Mouse (Mus musculus) kidney, embryonic 15.5 days (tissue): ENCODE measurements at regions not wholly inside any gene's neighbourhood (a gene's known extent, or its start where the extent isn't known, plus 50 kb on each side); places are given as distances from the start of the nearest gene placed in this dataset.

ENCODE experiments used
- ATAC-seq: fragments of 200-750 bp; cut with Nextera tagmentation; replicated peaks from 2 replicates; pipeline ENCODE4 v1.8.0; 2017; ENCODE audit warnings: moderate TSS enrichment; ENCODE audit not compliant: low FRiP score
- H3K27ac ChIP-seq: fragments of 300-500 bp; sonication (generic); 2 replicates; pipeline ENCODE4 v1.5.1; 2015; ENCODE audit warnings: mild to moderate bottlenecking, inconsistent platforms
- H3K27me3 ChIP-seq: fragments of 300-500 bp; sonication (generic); 2 replicates; pipeline ENCODE4 v1.6.1; 2015; ENCODE audit warnings: inconsistent platforms
- H3K36me3 ChIP-seq: fragments of 300-500 bp; sonication (generic); 2 replicates; pipeline ENCODE4 v1.6.1; 2015; ENCODE audit warnings: inconsistent platforms
- H3K4me1 ChIP-seq: fragments of 300-500 bp; sonication (generic); 2 replicates; pipeline ENCODE4 v1.6.1; 2015; ENCODE audit warnings: inconsistent platforms
- H3K4me2 ChIP-seq: fragments of 300-500 bp; sonication (generic); 2 replicates; pipeline ENCODE4 v1.6.1; 2015; ENCODE audit warnings: moderate library complexity, mild to moderate bottlenecking, inconsistent platforms
- H3K4me3 ChIP-seq: fragments of 300-500 bp; sonication (generic); replicated peaks from 2 replicates; pipeline ENCODE4 v1.5.1; 2015; ENCODE audit warnings: mild to moderate bottlenecking, inconsistent platforms
- H3K9ac ChIP-seq: fragments of 300-500 bp; sonication (generic); 2 replicates; pipeline ENCODE4 v1.6.1; 2015; ENCODE audit warnings: mild to moderate bottlenecking, inconsistent platforms
- H3K9me3 ChIP-seq: fragments of 300-500 bp; sonication (generic); replicated peaks from 2 replicates; pipeline ENCODE4 v1.6.1; 2016; ENCODE audit warnings: inconsistent platforms
- WGBS: fragments of 180-500 bp; shearing (Covaris S2); methylation state at CpG from one replicate; pipeline ENCODE4 v1.1.7; 2015; ENCODE audit warnings: mixed read lengths; 5-methylcytosine and 5-hydroxymethylcytosine counted together

DNA sequence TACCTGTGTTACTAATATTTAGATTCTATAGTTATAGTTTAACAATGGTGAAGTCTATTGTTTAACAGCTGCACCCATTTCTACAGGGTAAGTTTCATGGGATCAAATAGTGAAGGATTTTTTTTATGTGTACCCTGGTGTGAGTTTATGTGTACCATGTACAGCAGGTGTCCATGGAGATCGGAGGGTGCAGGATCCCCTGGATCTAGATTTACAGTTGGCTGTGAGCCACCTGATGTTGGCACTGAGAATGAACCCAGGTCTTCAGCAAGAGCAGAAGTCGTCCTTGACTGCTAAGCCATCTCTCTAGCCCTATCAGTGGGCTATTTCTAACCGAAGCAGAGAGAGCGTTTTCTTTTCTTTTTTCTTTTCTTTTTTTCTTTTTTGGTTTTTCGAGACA, 162.4 kb upstream of the Lef1 start:
- H3K9ac ChIP-seq = no peak overlapping the region
- no peaks in the 10 kb centered on the region for H3K36me3 ChIP-seq
- H3K27ac ChIP-seq = no peak overlapping the region
- no peak overlapping the region for H3K4me2 ChIP-seq
- H3K27me3 ChIP-seq = no peaks in the 10 kb centered on the region
- no peak overlapping the region for H3K4me3 ChIP-seq
- H3K9me3 ChIP-seq = no peaks in the 10 kb centered on the region
- no peak for ATAC-seq
- peaks cover 17% of the 10 kb centered on the region for H3K4me1 ChIP-seq
- WGBS = 94% methylated on average over 5 of the region's 5 CpGs

DNA sequence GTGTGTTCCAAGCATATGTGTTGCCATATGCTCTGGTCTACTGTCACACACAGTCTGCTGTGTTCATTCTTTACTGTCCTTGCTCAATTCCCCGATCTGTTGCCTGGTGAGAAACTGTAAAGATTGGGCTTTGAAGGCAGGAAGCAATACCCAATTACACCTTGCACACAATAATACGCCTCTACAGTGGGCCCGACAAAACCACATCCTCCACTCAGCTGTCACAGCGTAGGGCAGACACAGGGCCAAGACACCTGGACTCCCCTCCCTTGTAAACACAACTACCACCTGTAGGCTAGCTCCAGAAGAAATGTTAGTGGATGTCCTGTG, 163.0 kb upstream of the Lef1 start:
- Histone ChIP-seq H3K27me3 (no peaks in the 10 kb centered on the region), H3K27ac (no peak overlapping the region), H3K9ac (no peak overlapping the region), H3K4me3 (no peak overlapping the region), H3K4me1 (peaks cover 17% of the 10 kb centered on the region), H3K4me2 (no peak overlapping the region), H3K36me3 (no peaks in the 10 kb centered on the region), H3K9me3 (no peaks in the 10 kb centered on the region)
- WGBS = 87% methylated on average over 4 of the region's 4 CpGs
- ATAC-seq = no peak

DNA sequence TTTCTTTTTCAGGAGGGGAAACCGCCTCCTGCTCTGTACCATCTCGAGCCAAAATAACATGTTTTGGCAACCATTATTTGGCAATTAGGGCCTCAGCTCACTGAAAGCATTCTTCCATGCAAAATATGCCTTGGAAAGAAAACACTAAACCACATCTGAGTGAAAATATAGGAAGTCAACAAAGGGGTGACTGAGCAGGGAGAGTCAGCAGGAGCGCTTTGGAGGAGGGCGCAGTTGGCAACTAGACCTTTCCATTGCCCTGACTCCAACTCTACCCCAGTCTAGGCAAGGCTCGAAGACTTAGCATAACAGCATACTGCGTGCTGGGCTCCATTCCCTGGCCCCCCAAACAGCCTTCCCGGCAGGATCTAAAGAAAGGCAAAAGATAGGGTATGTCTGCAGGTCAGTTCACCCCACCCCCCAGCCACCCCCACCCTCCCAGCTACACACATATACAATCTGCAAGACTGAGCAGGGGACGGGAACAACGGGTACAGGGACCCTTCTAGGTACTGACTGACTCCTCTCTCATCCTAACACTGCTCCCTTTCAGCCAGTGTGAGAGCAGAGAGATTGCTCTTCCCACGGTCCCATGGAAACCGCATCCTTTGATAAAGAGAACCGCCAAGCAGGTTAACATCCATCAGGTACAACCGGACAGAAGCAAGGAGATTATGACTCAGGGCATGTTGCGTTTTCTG, 163.5 kb upstream of the Lef1 start:
- Histone ChIP-seq H3K4me3 (peak overlapping the region; percentile 45), H3K27ac (peak overlapping the region; percentile 85; the same call in 1 of the 2 replicates), H3K4me2 (peak overlapping the region; percentile 80), H3K9ac (no peak overlapping the region), H3K27me3 (no peaks in the 10 kb centered on the region), H3K9me3 (no peaks in the 10 kb centered on the region), H3K36me3 (no peaks in the 10 kb centered on the region), H3K4me1 (peaks cover 17% of the 10 kb centered on the region)
- WGBS = 76% methylated on average over 14 of the region's 14 CpGs
- ATAC-seq = peak; percentile 44

DNA sequence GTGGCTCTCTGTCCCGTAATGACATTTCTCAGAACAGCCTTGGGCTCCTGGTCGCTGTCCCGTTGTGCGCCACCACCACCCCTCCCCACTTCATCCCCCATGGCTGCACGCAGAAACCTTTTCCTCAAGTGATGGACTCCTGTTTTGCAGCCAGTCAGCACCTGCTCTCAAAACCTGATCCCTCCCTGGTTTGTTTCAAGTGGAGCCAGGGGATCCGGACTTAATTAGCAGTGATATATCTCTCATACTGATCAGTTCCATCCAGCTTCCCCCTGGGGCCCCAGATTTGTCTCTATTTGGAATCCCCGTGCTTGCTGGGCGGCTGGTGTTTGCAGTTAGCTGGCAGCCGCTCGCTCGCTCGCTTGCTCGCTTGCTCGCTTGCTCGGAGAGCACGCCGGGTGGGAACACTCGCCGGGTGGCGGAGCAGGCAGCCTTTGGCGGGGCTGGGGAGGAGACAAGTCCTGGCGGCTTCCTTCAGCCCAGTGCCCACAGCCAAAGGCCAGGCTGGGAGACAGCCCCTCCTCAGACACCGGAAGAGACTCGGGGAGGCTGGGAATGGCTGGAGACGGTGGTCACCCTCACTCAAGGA, 164.3 kb upstream of the Lef1 start:
- peak overlapping the region; percentile 45 for H3K4me3 ChIP-seq
- H3K27ac ChIP-seq = peak overlapping the region; percentile 85
- H3K36me3 ChIP-seq = no peaks in the 10 kb centered on the region
- peak overlapping the region; percentile 41 for H3K9ac ChIP-seq
- peaks cover 17% of the 10 kb centered on the region for H3K4me1 ChIP-seq
- peak overlapping the region; percentile 80 for H3K4me2 ChIP-seq
- peak; percentile 88 for ATAC-seq
- under 1% methylated on average over 25 of the region's 25 CpGs for WGBS
- no peaks in the 10 kb centered on the region for H3K9me3 ChIP-seq
- H3K27me3 ChIP-seq = no peaks in the 10 kb centered on the region

DNA sequence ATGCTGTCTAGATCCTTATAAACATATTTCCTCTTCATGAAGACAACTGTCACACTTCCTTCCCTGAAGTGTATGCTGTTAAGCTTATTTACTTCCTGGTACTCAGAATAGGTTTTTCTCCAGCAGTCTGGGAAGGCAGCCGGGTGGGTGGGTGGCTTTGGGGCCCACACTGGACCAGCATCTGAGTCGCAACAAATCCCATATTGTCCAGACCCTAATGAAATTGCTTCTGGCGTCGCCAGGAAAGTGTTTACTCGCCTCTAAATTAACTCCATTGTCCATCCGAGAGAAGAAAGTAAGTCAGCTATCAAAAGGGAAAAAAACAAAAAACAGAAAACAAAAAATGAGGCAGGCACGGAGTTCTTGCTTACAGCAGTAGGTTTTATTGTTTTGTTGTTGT, 164.9 kb upstream of the Lef1 start:
- H3K4me1 ChIP-seq = peaks cover 17% of the 10 kb centered on the region
- no peak for ATAC-seq
- H3K4me2 ChIP-seq = peak overlapping the region; percentile 80
- H3K36me3 ChIP-seq = no peaks in the 10 kb centered on the region
- 23% methylated on average over 7 of the region's 7 CpGs for WGBS
- H3K27me3 ChIP-seq = no peaks in the 10 kb centered on the region
- H3K9me3 ChIP-seq = no peaks in the 10 kb centered on the region
- peak overlapping the region; percentile 85; the same call in 1 of the 2 replicates for H3K27ac ChIP-seq
- peak overlapping the region; percentile 45 for H3K4me3 ChIP-seq
- H3K9ac ChIP-seq = peak overlapping the region; percentile 41

DNA sequence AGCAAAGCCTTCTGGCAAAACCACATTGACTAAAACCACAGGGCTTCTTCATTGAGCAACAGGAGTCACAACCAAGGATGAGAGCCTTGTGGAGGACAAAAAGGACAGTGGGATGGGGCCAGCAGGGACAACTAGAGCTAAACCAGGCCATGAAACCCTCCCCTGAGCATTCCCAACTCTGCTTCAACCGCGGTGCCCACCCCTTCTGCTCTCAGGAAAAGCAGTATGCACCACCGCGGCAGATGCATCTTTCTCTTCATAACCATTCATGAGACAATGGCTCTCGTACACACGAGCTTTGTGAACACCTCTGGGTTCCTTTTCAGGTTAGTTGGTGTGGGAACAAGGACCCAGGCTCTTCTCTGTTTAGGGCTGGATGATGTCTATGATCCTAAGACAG, 166.0 kb upstream of the Lef1 start:
- peaks cover 17% of the 10 kb centered on the region for H3K4me1 ChIP-seq
- H3K27me3 ChIP-seq = no peaks in the 10 kb centered on the region
- H3K27ac ChIP-seq = no peak overlapping the region
- H3K9ac ChIP-seq = no peak overlapping the region
- H3K4me3 ChIP-seq = no peak overlapping the region
- no peak overlapping the region for H3K4me2 ChIP-seq
- no peak for ATAC-seq
- H3K36me3 ChIP-seq = no peaks in the 10 kb centered on the region
- 95% methylated on average over 6 of the region's 6 CpGs for WGBS
- no peaks in the 10 kb centered on the region for H3K9me3 ChIP-seq

DNA sequence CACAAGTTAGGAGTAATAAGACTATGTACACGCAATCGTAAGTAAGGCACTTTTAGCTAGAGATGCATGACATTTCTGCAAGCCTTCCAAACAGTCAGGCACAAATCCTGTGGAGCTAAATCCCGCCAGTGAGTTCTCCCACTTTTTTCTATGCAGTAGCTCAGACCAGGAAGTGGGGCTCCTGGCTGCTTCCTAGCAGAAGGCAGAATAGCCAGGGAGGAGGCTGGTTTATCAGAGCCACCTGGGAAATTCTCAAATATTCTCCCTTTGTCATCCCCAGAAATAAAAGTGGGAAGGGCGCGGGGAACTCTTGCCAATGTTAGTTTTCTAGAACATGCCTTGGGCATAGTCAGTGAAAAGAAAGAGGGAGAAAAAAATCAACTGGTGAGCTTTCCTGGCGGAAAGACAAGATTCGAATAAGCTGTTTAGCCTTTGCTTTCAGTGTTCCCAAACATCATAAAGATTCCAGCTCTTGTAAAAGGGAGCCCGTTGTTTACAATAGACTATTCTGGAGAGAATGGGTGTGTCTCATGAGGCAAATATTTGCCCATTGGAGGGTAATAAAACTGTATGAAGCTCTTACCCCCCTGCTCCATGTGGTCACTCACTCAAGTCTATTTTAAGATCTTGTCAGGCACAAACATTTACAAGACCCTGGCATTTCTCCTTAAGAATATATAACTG, 167.2 kb upstream of the Lef1 start:
- Histone ChIP-seq H3K27ac (0 out of 2 replicates have a peak overlapping the region, but pooled peaks have one; percentile 13), H3K36me3 (no peaks in the 10 kb centered on the region), H3K4me2 (no peak overlapping the region), H3K9me3 (no peaks in the 10 kb centered on the region), H3K4me1 (peaks cover 17% of the 10 kb centered on the region), H3K4me3 (no peak overlapping the region), H3K27me3 (no peaks in the 10 kb centered on the region), H3K9ac (no peak overlapping the region)
- WGBS = 74% methylated on average over 8 of the region's 8 CpGs
- ATAC-seq = no peak

DNA sequence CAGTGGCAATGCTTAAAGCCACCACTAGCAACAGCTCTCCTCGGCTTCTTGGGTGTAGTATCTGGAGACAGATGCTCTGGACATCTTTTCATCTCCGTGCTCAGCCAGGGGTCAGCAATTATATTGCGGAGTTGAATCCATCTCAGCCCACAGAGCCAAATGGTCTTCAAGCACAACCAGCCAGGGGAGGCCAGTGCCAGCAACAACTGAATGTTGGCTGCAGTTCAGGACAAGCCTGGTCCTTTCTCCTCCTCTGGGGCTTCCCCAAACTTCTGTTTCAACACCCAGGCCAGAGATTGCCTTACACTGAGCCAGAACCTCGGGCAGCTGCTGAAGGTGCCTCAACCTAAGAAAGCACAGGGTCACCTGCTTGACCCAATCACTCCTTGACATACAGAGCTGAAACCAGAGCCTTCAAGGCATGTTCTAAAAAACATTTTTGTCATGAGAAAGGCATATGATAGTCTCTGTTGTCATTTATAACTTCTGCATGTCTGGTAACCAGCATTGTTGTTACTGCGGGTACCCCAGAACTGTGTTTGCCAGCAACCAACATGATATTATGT, 169.9 kb upstream of the Lef1 start:
- WGBS = 63% methylated on average over 5 of the region's 5 CpGs
- no peak for ATAC-seq

DNA sequence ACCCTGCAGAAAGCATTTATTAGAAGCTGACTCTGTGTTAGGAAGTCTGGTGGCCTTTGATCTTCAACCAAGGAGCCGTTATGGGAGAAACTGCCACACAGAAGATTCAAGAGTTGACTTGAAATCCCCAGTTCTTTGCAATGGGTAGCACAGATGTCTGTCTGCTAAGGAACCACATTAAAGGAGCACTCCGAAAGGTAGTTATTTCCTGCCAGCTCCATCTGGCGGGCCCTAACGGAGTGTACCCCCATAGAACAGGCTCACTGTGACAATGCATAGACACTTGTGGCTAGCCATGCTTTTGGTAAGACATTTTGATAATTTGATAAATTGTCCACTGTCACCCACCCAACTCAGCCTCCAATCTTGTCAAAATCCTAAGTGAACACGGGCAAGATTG, 173.3 kb upstream of the Lef1 start:
- Histone ChIP-seq H3K9me3 (no peaks in the 10 kb centered on the region), H3K27me3 (0 out of 2 replicates have a peak, but pooled peaks cover 6% of the 10 kb centered on the region), H3K27ac (no peak overlapping the region), H3K4me2 (no peak overlapping the region), H3K36me3 (no peaks in the 10 kb centered on the region), H3K9ac (no peak overlapping the region), H3K4me3 (no peak overlapping the region), H3K4me1 (peaks cover 14% of the 10 kb centered on the region; the same call in 1 of the 2 replicates)
- WGBS = 65% methylated on average over 5 of the region's 5 CpGs
- no peak for ATAC-seq

More for the DNA sequence above, 169.9 kb upstream of the Lef1 start:
- Histone ChIP-seq H3K9ac (no peak overlapping the region), H3K36me3 (no peaks in the 10 kb centered on the region), H3K27me3 (no peaks in the 10 kb centered on the region), H3K4me1 (peaks cover 12% of the 10 kb centered on the region), H3K9me3 (no peaks in the 10 kb centered on the region), H3K4me2 (no peak overlapping the region), H3K27ac (no peak overlapping the region), H3K4me3 (no peak overlapping the region)

DNA sequence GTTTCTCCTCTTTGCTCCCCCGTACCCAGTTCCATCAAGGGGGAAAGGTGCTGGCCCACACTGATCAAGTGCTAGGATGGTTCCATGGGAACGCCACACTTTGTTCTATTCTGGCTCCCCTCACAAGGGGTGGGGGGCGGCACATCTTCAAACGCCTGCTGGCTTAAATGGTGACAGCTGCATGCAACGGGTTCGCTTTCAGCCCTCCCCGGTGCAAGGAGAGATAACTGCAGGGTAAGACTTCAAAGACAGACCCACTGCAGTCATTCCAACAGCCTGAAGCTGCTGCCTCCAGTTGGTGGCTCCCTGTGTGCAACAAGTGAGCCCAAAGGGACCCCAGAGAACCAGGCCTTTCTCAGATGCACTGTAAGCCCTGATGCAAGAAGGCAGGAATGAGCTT, 173.9 kb upstream of the Lef1 start:
- H3K4me1 ChIP-seq = peaks cover 14% of the 10 kb centered on the region; the same call in 1 of the 2 replicates
- H3K36me3 ChIP-seq = no peaks in the 10 kb centered on the region
- H3K9ac ChIP-seq = no peak overlapping the region
- H3K27ac ChIP-seq = no peak overlapping the region
- no peaks in the 10 kb centered on the region for H3K9me3 ChIP-seq
- no peak for ATAC-seq
- WGBS = 31% methylated on average over 7 of the region's 7 CpGs
- H3K4me2 ChIP-seq = no peak overlapping the region
- H3K27me3 ChIP-seq = 0 out of 2 replicates have a peak, but pooled peaks cover 6% of the 10 kb centered on the region
- no peak overlapping the region for H3K4me3 ChIP-seq

DNA sequence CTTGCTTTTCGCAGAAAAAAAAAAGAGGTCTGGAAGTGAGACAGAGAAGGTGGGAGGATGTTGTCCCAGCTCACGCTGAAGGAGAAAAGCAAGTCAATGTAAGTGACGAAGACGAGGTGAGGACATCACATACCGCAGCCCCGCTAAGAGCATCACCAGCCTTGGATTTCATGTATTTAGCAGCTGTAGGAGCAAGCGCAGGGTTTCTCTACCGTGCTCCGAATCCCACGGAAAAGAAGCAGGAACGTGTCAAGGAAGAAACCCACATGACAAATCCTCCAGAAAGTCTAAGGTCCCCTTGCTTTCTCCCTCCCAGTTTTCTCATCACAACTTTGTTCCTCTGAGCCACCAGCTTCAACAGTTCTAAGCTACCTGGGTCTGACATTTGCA, 174.3 kb upstream of the Lef1 start:
- 0 out of 2 replicates have a peak, but pooled peaks cover 6% of the 10 kb centered on the region for H3K27me3 ChIP-seq
- no peak overlapping the region for H3K27ac ChIP-seq
- no peak overlapping the region for H3K4me2 ChIP-seq
- H3K9me3 ChIP-seq = no peaks in the 10 kb centered on the region
- no peaks in the 10 kb centered on the region for H3K36me3 ChIP-seq
- H3K4me1 ChIP-seq = peaks cover 14% of the 10 kb centered on the region; the same call in 1 of the 2 replicates
- ATAC-seq = no peak
- H3K4me3 ChIP-seq = no peak overlapping the region
- 50% methylated on average over 11 of the region's 11 CpGs for WGBS
- no peak overlapping the region for H3K9ac ChIP-seq
